Mouse (Mus musculus) testis, adult 2 months (tissue): ENCODE measurements at regions not wholly inside any gene's neighbourhood (a gene's known extent, or its start where the extent isn't known, plus 50 kb on each side); places are given as distances from the start of the nearest gene placed in this dataset.

ENCODE experiments used
- CTCF ChIP-seq: fragments of 200-500 bp; IDR thresholded peaks from 2 replicates; pipeline ENCODE4 v1.5.1; 2012; ENCODE audit warnings: low read depth, mild to moderate bottlenecking, inconsistent platforms, low read length, moderate library complexity; ENCODE audit not compliant: control insufficient read depth, insufficient read depth, insufficient replicate concordance
- POLR2A ChIP-seq: fragments of 200-500 bp; IDR thresholded peaks from 2 replicates; pipeline ENCODE4 v1.6.1; 2012; ENCODE audit warnings: low read depth, mild to moderate bottlenecking, inconsistent platforms, low read length, moderate library complexity; ENCODE audit not compliant: control insufficient read depth

DNA sequence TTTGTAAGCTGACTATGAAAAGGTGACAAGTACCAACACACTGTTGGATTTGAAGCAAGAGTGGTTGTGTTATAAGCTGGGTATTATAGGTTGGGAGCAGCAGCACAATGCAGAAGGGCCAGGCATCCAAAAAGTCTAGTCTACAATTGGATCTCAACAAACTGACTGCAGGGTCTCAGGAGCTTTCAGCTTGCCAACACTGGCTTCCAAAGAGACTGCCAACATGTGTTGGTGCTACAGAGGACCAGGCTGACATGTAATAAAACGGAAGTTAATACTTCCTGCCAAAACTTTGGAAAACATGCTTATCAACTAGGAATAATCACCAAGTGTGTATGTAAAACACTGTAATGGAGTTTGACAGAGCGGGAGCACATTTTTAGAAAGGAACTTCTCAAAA is 170.3 kb upstream of the Gm5148 start:
- TF ChIP-seq CTCF (no peak), POLR2A (no peak)
